Mouse (Mus musculus) NIH3T3 (cell line): ENCODE results near the gene Pou6f2.

Experiments used
- DNase-seq: peaks from one replicate; pipeline ENCODE4 v3.0.0-alpha.2; 2012; ENCODE audit warnings: low read depth

Gene Pou6f2

DNA sequence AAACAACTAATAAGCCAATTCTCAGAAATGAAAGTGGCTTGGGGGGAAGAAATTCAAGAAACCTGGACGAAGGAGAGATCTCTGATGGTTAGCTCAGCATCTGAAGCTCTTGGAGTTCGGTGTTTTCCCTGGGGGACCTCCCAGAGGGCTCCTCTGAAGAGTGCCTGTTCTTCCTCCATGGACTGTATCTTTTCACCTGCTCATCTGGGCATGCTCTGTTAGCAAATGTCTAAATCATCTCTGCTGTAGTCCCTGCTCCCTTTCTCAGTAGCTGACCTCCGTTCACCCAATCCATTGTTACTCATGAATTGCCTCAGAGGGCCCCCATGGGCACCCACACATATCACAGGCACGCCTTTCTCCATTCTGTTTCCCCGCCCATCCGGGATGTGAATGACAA is at the start of gene Pou6f2:
Gene Pou6f2, minus strand, starts transcription at position 101 of the 400 bp plus-strand sequence.
- DNase-seq: no peak

DNA sequence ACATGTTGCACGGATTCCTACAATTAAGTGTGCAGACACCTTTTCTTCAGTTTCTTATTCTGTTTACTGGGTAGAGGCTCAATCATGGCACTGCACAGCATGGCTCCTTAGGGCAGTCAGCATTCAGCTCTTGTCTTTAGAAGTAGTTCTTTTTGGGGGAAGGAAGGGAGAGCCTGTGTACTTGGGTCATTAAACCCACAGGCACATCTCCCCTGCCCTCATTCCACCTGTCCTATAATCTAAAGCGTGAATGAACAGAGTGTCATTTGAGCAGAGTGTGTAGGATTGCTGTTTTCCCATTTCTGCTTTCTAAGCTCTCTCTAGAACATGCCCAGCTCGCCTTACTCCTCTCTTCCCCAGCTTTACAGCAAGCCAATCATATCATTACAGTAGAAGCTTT is 42.4 kb upstream of the Pou6f2 start:
- DNase-seq: no peak

DNA sequence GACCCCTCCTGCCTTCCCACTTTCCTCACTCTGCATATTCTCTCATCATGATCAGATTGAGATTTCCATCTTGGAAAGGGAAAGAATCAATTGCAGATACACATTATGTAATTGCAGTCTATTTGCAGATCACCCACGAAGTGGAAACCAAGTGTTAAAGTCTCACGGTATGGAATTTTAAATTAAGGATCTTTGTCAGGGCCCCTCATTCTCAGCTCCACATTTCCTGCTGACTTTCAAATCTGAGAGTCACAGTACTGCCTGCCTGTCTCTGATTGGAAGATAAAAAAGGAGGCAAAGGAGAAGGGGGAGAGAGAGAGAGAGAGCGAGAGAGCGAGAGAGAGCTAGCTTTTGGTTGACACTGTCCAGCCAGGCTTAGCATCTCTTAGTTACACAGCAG is 9.8 kb downstream of the Pou6f2 start:
- DNase-seq: no peak

DNA sequence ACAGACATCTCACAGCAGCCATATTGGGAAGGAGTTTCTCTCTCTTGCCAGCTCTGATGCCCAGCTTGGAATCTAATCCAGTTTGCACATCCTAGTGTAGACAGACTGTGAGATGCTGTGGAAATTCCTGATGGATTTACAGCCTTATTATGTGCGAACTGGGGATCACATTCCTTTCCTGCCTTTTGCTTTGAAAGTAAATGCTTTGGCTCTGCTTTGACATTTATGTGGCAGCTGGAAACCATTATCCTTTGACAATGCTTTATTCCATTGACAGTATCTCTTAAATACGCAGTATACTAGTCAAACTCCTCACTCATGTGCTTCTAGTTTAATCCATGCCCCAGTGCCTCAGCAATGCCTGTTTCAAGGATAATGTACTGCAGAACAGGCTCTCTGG is 34.1 kb downstream of the Pou6f2 start:
- no peak for DNase-seq

DNA sequence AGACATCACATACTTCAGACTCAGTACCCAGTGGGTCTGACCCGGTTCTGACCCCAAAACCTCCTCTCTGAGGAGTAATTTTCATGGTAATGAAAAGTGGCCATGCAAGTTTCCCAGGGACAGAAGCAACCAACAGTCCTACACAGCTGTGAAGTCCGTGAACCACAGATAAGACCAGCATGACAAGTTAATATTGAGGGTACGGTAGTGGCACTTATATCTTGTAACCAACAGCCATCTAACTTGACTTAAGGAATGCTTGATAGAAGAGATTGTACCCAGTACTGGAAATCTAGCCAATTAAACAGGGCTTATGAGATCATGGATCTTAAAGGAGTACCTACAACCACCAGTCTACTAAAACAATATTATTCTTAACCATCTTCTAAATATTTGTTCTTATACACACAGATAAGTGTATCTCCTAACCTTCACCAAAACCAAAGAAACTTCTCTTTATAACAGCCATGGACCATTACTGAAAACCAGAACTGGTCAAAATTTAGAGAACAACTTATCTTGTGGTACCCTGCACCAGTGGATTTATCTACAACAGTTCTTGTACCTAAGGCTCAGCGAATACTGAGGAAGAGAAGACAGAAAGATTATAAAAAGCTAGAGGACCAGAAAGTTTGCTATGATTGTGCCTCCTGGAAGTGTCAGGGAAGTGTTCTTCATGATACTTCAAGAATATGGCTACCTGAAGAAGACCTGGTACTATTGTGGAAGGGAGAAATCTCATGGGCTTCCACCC is 52.7 kb downstream of the Pou6f2 start:
- DNase-seq: no peak

DNA sequence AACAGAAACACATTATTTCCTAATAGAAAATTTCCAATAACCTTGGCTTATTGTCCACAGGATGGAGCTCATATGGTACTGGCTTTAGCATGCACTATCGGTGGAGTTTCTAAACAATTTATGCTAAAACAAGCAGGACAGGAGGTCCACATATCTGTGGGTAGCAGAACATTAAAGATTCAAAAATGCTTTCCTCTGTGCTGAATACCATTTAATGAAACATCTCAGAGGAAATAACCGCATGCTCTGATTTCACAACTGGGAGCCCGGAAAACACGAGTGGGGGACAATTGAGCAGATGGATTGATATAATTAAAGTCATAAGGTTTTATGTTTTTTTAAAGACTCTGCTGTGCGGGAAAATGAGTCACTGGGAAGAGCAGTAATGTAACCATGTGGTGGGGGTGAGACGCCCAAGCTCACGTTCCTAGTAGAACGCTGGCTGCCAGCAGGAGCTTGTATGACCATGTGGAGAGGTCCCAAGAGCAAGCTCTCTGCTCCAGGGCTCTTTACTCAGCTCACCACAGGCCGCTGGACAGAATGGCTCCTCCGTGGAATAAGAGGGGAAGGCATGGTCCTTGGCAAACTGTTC is 58.5 kb downstream of the Pou6f2 start:
- peak; percentile 21 for DNase-seq

DNA sequence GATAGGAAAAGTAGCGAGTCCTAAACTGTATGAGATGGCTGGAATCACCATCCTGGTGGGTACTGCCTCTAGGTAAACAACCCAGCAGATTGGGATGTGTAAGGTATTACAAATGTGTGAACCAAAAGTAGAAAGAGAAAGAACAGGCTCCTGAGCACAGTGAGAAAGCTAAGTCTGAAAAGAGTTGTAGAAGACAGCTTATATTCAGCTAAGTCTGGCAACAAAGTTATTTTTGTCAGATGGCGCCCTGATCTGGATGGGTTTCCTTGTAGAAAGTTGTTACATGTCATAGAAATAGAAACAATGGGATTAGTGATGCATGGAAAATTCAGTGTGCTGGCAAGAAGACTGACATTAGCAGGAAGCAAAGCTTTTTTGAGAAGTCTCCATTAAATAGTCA is 59.5 kb downstream of the Pou6f2 start:
- DNase-seq: no peak

DNA sequence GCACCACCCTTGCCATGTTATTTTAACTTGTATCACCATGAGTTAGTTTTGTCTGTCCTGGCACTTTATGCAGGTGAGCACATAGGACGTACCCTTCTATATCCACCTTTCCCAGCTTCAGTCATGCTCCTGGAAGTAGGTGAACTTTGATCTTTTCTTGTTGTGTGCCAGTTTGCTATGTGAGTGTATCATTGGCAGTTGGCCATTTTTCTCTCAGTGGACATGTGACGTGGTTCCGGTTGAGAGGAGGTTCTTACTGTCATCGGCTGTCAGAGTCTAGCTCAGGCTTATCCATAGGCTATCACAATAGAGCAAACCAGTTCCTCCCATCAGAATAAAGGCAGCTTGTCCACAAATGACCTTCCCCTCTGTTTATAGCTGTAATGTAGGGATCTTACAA is 63.5 kb downstream of the Pou6f2 start:
- no peak for DNase-seq

DNA sequence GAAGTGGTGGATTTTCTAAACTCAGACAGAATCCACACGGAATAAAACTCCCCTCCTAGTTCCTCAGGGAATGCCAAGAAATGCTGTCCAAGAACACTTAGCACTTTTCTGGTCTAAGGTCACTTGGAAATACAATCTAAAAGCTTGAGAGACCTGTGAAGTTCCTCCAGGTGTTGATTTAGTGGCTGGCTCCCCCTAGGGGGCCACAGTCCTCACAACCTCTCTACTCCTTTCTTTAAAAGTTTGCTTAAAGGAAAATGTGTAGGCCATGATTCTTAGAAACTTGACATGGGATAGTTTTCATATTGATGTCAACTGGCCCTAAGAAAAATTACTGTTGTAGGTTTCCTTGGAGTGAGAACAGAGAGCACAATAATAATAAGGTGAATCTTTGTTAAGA is 64.9 kb downstream of the Pou6f2 start:
- DNase-seq: no peak

DNA sequence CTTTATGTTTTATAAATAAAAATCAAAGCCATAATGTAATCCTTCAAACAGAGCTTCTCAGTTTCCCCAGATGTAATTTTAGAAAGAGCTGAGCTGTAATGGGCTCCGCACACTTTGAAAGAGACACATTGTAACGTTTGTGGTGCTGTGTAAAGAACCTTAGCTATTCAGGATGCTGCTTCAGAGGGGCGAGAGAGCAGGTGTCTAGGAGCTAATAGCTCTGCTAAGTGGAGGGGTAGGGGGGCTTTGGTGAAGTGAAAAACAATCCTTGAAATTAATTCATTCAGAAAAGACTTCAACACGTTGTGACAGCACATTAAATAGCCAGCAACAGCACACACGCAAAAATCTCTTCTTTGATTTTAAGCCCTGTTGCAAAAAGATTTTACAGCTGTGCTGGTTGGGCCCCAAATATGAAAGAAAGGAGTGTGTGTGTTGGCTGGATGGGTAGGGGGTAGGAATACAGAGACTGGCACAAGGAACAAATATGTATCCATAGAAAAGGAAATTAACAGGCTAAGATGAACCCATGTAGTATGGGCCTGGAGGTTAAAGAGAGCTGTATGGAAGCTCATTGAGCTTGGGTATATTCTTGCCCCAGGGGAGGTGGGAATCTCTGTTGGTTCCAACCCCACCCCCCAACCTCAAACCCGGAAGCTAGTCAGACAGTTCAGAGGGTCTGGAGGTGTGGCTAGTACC is 73.4 kb downstream of the Pou6f2 start:
- no peak for DNase-seq

DNA sequence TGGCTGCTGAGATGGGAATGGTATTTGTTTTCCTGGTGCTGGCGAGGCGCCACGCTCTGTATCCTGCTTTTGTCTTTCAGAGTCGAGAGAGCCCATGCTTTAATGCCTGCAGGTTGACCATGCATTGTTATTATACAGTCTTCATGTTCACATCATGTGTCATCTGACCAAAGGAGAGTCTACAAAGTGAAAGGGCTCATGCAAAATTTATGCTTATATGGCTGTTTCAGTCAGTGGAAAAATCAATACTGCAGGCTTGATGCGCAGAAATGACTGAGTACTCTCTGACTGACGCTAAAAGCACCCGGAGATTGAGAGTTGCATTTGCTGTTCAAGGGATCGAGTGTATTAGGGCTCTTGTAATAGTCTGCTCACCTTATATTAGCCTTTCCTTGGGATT is 74.1 kb downstream of the Pou6f2 start:
- DNase-seq: no peak

DNA sequence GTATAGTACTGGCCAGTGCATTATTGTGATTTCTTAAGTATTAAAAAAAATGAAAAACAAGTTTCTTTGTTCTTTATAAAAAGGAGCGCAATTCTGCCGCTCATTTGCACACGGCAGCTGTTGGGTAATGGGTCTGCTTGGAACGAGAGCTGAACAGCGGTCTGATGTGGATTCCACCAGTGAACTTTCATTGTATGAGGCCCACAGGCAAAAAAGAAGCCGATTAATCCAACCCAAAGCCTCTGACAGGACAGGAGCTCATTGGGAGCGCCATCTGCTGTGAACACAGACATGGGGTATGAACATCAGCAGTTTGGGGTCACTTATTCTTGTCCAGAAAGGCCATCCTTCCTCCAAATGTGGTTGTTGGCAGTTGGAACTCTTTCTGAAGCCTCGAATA is 84.9 kb downstream of the Pou6f2 start:
- DNase-seq: no peak

DNA sequence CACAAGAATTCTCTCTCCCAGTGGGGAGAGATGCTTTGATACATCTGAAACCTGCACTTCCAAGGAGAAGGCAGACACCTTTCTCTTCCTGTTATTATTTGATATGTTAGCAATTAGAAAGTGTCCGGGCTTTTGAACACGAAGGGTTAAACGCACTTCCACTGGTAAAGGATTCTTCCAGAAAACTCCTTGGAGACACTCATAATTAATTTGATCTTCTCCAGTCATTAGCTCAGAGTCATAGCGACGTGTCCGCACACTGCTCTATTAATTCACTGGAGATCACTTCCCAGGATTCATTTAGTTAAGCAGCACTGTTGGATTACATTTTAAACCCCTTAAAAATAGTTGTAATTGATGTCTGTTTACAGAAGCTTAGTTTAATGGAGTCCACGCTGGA is 88.5 kb downstream of the Pou6f2 start:
- no peak for DNase-seq

DNA sequence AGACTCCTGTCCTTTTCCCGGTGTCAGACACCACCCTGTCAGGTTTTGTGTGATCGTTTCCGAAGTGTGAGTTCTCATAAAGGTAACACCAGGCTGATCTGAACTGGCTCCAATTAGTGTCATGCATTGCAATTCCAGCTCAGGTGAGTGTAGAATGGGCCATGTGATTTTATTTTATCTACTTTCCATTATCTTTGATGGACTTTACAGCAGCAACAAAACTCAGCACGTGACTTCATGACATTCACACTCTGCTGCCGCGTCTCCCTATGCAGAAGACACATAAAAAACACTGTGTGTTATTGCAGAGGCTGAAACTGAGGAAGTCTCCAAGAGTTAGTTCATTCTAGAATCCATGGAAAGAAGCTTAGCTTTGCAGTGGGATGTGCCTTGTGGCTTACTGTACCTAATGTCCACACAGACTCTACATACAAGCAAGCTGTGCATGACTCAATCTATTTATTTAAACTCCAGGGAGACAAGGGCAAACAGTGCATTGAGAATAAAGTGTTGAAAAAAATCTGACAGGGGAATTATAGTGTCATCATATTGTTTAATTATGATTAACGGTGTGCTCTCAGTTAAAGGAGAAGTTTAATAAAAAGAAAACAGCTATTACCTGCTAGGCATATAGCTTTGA is 90.9 kb downstream of the Pou6f2 start:
- no peak for DNase-seq

DNA sequence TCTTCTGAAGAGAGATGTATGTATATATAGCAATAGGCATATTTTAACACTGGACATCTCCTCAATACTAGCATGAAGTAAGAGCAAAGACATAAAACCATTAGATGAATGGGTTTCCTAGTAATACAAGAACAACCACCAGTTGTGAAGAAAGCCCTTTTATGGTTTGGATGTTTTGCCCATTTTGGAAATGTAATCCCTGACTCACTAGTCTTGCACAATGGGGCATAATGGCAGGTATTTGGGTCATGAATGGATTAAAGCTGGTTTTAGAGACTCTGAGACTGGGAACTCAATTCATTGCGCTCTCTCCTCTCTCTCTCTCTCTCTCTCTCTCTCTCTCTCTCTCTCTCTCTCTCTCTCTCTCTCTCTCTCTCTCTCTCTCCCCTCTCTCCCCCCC is 97.5 kb downstream of the Pou6f2 start:
- peak; percentile 7 for DNase-seq

DNA sequence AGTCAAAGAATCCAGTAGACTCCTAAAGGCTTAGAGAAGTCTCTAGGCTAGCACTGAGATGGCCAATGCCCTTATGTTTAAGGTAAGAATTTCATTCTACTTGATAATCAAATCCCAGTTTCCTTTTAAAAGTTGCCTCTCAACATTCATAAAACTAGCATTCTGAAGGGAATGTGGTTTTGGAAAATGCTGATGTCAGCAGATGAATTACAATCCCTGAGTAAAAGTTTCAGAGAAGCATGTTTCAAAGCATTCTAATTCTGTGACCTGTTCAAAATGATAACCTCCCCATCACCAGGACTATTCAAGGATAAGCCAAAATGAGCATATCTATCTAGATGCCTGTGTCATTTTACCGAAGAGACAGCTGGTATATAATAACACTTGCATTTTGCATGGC is 104.0 kb downstream of the Pou6f2 start:
- DNase-seq: no peak

DNA sequence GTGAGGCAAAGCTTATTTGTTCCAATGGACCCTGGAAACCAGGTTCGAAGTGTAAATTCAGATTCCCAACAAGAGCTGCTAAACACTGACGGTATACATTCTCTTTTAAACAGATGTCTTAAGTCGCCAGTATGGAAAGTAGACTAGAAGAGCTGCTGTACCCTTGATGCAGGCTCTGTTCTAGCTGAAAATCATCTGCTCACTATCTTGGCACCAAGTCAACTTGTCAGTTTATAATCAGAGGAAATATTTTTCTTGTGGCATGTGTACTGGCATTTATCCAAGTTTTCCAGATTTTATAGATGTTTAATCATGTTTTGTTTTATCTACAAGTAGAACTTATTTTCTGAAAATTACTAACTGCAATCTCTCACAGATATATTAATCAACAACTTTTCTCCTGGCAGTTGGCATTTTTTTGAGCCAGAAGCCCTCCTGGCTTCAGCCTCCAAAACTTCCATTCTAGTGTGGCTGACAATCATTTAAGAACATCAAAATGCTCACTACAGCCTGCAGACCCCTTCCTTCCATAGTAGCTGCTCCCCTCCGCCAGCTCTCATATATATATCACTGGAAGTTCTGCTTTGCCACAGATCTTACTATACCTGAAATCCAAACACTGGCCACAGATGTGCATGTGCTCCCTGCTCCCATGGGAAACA is 107.1 kb downstream of the Pou6f2 start:
- DNase-seq: peak; percentile 1

DNA sequence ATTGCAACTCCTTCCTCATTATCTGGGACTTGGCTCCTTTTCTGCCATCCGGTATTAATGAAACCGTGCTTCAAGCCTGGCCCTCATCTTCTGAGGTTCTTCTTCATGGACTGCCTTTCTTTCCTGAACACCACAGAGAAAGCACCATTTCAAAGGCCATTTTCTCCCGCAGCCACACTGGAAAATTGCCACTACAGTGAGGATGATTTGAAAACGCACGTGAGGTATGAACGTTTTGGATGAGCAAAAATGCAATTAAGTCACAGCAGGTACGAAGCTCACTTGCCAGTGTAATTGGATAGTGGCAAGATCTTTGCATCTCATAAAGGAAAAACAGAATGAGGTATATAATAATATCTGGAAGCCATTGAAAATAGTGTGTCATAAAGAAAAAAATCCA is 110.0 kb downstream of the Pou6f2 start:
- DNase-seq: no peak

DNA sequence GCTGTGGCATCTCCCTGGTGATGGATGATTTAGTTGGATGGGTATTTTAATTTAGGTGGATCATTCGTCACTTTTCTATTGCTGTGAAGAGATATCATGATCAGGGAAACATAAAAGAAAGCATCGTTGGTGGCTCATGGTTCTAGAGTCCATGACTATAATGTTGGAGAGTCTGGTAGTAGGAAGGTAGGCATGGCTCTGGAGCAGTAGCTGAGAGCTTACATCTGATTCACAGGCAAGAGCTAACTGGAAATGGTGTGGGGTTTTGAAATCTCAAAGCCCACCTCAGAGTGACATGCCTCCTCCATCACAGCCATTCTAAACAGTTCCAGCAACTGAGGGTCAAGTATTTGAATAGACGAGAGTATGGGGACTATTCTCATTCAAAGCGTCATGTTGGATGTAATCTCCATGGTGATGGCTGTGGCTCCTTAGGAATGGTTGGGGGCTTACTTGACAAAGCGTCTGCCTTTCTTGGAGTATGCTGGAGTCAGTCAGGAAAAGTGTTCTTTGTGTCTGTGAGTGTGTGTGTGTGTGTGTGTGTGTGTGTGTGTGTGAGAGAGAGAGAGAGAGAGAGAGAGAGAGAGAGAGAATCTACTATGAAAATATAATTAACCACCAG is 115.0 kb downstream of the Pou6f2 start:
- DNase-seq: no peak

DNA sequence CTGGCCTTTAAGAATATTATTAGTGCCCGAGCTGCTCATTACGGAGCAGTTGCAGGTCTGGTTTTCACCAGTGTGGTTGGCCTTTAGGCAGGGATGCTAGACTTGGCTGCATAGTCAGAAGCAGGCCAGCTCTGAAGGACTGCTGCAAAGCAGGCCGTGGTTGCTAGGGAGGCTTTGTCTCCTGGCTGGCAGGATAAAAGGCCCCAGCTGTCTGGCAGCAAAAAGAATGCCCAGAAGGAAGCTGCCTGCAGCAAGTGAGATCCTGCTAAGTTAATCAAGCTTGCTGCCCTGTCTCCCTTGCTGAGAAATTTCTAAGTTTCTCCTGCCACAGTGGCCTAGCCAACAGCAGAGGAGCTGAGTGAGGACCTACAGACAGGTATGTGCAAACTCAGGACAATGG is 116.4 kb downstream of the Pou6f2 start:
- no peak for DNase-seq

DNA sequence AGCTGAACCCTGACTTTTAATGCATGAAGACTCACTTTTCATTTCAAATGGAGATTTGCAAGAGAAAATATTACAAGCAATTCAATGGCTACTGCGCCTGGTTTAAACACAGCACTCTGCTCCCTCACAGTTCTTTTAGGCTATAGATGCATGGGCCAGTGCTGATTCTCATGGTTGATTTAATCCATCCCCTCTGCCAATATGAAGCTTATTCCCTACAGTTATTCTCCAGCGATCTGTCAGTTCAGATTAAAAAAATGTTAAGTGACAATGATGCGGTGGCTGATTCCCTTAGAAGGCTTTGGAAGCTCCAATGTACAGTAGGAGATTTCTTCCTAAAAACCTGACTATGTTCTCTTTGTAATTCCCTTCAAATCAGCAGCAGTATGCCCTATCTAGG is 144.4 kb downstream of the Pou6f2 start:
- DNase-seq: no peak
